ENCODE assay signal across 8 mouse cellular contexts in the genomic region with DNA sequence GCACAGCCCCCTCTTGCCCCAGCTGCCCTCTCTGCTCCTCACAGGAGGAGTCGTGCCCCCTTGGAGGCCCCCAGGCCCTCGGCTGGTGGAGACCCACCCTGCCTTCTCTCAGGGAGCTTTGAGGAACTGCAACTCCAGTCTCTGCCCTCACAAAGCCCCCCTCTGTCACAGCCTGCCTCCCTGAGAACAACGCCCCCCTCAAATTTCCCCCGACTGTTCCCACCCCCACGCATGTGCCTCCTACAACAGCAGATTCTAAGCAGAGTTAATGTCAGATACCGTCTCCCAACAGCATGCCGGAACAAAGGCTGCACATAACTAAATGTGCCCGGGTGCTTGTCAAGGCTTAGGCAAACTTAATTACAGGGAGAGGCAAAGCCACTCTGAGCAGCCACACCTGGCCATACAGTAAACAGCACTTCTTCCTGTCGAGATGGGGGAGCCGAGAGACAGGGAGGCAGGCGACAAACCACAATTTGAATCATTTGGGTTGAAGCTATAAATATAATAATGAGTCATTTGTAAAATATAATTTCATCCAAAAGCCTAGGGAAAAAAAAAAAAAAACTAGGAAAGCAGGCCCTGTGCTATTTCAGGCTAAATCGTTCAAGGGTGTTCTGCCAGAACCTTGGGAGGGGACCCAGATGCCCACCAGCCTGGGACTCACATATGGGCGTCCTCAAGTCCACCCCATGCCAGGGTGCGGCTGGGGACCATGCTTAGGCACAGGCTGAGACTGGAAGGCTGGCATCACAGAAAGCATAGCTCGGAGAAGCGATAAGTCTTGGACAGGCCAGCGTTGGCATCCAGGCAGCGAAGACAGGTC. TPM values are rescaled to one million over a fixed set of nuclear protein-coding genes. Genes with fewer than 3 reads are reported as not detected.
DNase-seq lines count a peak whose midpoint lies in the region; ATAC-seq and TF ChIP-seq lines count a peak whose summit lies in the region.

No protein-coding gene starts in this region.

- no peak for TF ChIP-seq POLR2A in small intestine, adult 2 months (IDR thresholded peaks at IDR 0.05; ENCODE audit: low read depth, low read length)

- no peak for TF ChIP-seq CTCF in left cerebral cortex, adult 2 months (IDR thresholded peaks at IDR 0.05)
- no peak for TF ChIP-seq CTCF in small intestine, adult 2 months (IDR thresholded peaks at IDR 0.05; ENCODE audit: extremely low read depth, insufficient read length, insufficient replicate concordance, low read depth, low read length)

- H3K4me1 ChIP-seq in embryonic facial prominence, embryonic 14.5 days (ENCODE audit: control insufficient read depth, insufficient read depth, low read length), result peaks cover 40% of the 10 kb centered on the region
- peaks cover 17% of the 10 kb centered on the region for H3K4me1 ChIP-seq in small intestine, adult 2 months (ENCODE audit: control insufficient read depth, insufficient read depth, insufficient read length, low read length)

- H3K4me2 ChIP-seq in embryonic facial prominence, embryonic 14.5 days (ENCODE audit: low read depth, low read length), result peak overlapping the region; percentile 6

- no peak overlapping the region for H3K4me3 ChIP-seq in left cerebral cortex, adult 2 months
- H3K4me3 ChIP-seq in embryonic facial prominence, embryonic 14.5 days (ENCODE audit: low read depth, low read length), result no peak overlapping the region
- H3K4me3 ChIP-seq in small intestine, adult 2 months (ENCODE audit: low read depth, low read length), result peak overlapping the region; percentile 56

- peak overlapping the region; percentile 93 for H3K27ac ChIP-seq in left cerebral cortex, adult 2 months
- H3K27ac ChIP-seq in embryonic facial prominence, embryonic 14.5 days (replicated peaks; ENCODE audit: low read depth, low read length), result peak overlapping the region; percentile 94
- H3K27ac ChIP-seq in small intestine, adult 2 months (ENCODE audit: insufficient read depth, low read depth, low read length), result peak overlapping the region; percentile 93

- H3K9ac ChIP-seq in embryonic facial prominence, embryonic 14.5 days (ENCODE audit: low read depth, low read length), result peak overlapping the region; percentile 38

- intact Hi-C loops in left cerebral cortex, adult 2 months (cut with DNase I), result loop anchor here (2.0 kb wide), 1 partner anchor 17 kb away; no protein-coding TSS in a partner anchor

- no peaks in the 10 kb centered on the region for H3K27me3 ChIP-seq in embryonic facial prominence, embryonic 14.5 days (replicated peaks; ENCODE audit: control insufficient read depth, insufficient read depth, low read length)
- no peaks in the 10 kb centered on the region for H3K27me3 ChIP-seq in small intestine, adult 2 months (ENCODE audit: control insufficient read depth, insufficient read depth, low read length)

- peak; percentile 53 to 56 for DNase-seq in left cerebral cortex, adult 2 months (ENCODE audit: extremely low spot score in 1 of 2, low spot score in 2 of 2)
- no peak for DNase-seq in left cerebral cortex, adult 11 months (ENCODE audit: low spot score)
- DNase-seq in embryonic facial prominence, embryonic 14.5 days (ENCODE audit: low spot score), result peak; percentile 88
- DNase-seq in layer of hippocampus, postnatal 36 days, result peak; percentile 72 to 73
- no peak for DNase-seq in c-Kit-positive CD71-positive TER-119-positive erythroid progenitor cells, embryonic 14.5 days (ENCODE audit: low spot score)
- no peak for DNase-seq in kidney, postnatal 25 days
- DNase-seq in lung, adult 18-20 months, result no peak

- WGBS in embryonic facial prominence, embryonic 14.5 days, result 39% methylated on average over 17 of the region's 18 CpGs
- 33% methylated on average over 18 of the region's 18 CpGs for WGBS in small intestine, adult 2 months

- ATAC-seq in embryonic facial prominence, embryonic 14.5 days (ENCODE audit: low read depth), result peak; percentile 62

- no peaks in the 10 kb centered on the region for H3K36me3 ChIP-seq in embryonic facial prominence, embryonic 14.5 days (ENCODE audit: control insufficient read depth, insufficient read depth, low read length)
- no peaks in the 10 kb centered on the region for H3K36me3 ChIP-seq in small intestine, adult 2 months (ENCODE audit: control insufficient read depth, insufficient read depth, low read length)

- H3K9me3 ChIP-seq in embryonic facial prominence, embryonic 14.5 days (ENCODE audit: control insufficient read depth, low read length), result 0 out of 2 replicates have a peak, but pooled peaks cover 8% of the 10 kb centered on the region

RNA-seq across cellular contexts. Expression of a gene that starts 34.6 kb away (rescaled TPM):
- 10 to 100 TPM; 11.7 TPM for total RNA-seq in left cerebral cortex, adult 2 months (2021)
- 16.7 and 20.6 TPM in 2 replicates for polyA plus RNA-seq in embryonic facial prominence, embryonic 14.5 days (2014; fragmentation: Nextera tagmentation; extraction: Ambion mirVana)
- total RNA-seq in layer of hippocampus, postnatal 36 days (2021), result 1 to 10 TPM; 9.2 to 9.5 TPM
- 3.6 and 6.3 TPM in 2 replicates for polyA plus RNA-seq in small intestine, adult 2 months (2012; rRNA removed)

RNA-seq across cellular contexts. Expression of a gene that starts 42.7 kb away (rescaled TPM):
- 10 to 100 TPM; 79.4 to 83.8 TPM for total RNA-seq in left cerebral cortex, adult 2 months (2021)
- 109 and 116 TPM in 2 replicates for polyA plus RNA-seq in embryonic facial prominence, embryonic 14.5 days (2014; fragmentation: Nextera tagmentation; extraction: Ambion mirVana)
- total RNA-seq in layer of hippocampus, postnatal 36 days (2021), result 100 to 1,000 TPM; 103 to 114 TPM
- 43.9 and 118 TPM in 2 replicates for polyA plus RNA-seq in small intestine, adult 2 months (2012; rRNA removed)

Comparison
In these comparisons a context has a peak if more than half of its experiments do, and no peak if none do; other contexts are left out.
1. DNase-seq: peak in left cerebral cortex, adult 2 months (2 of 2), embryonic facial prominence, embryonic 14.5 days (single experiment) and layer of hippocampus, postnatal 36 days (2 of 2); none in left cerebral cortex, adult 11 months (single experiment), c-Kit-positive CD71-positive TER-119-positive erythroid progenitor cells, embryonic 14.5 days (single experiment), kidney, postnatal 25 days (0 of 2) and lung, adult 18-20 months (0 of 2).
2. Peak in every context shown above with its lines, with median percentiles within 50 percentile points of each other: H3K27ac ChIP-seq.